Mouse (Mus musculus): ENCODE results near the gene Olfr502. TPM values are rescaled to one million over a fixed set of nuclear protein-coding genes. Genes with fewer than 3 reads are reported as not detected.
"Not testable (repeated sequence)": the region's sequence is repeated elsewhere in the genome, so short reads cannot be mapped to it uniquely, and the experiment has no call there.

The Olfr502 gene
- not detected in 2 replicates for polyA plus RNA-seq (2014; fragmentation: Nextera tagmentation; extraction: Ambion mirVana)

- Histone ChIP-seq H3K9ac (ENCODE audit: low read length) (no peak within 1 kb of the TSS), H3K27me3 (ENCODE audit: control insufficient read depth, insufficient read depth, low read length) (no peaks in the 10 kb centered on the region), H3K36me3 (ENCODE audit: control insufficient read depth, insufficient read depth, low read length) (no peaks in the 10 kb centered on the region), H3K27ac (replicated peaks in 1 of 2; ENCODE audit: control insufficient read depth in 1 of 2, insufficient read depth in 1 of 2, low read depth in 2 of 2, low read length in 2 of 2) (no peak within 1 kb of the TSS), H3K4me3 (ENCODE audit: control insufficient read depth in 1 of 2, insufficient read depth in 1 of 2, low read depth in 1 of 2, low read length in 2 of 2) (no peak within 1 kb of the TSS), H3K4me1 (ENCODE audit: control insufficient read depth in 2 of 2, insufficient read depth in 2 of 2, low read length in 2 of 2) (no peaks in the 10 kb centered on the region), H3K9me3 (ENCODE audit: control insufficient read depth, low read length) (peaks cover 7% of the 10 kb centered on the region; the same call in 1 of the 2 replicates), H3K4me2 (ENCODE audit: low read length) (no peak within 1 kb of the TSS)
- ATAC-seq (ENCODE audit: insufficient number of reproducible peaks, insufficient read depth, low FRiP score, low read depth), result no peak
- WGBS, result 49% methylated on average over 1 of the region's 1 CpGs
Measured at GRCm38 (mm10) chr7:108524965-108525364, at the start of gene Olfr502. Gene Olfr502 (minus strand): TSS chr7:108525065.

DNA sequence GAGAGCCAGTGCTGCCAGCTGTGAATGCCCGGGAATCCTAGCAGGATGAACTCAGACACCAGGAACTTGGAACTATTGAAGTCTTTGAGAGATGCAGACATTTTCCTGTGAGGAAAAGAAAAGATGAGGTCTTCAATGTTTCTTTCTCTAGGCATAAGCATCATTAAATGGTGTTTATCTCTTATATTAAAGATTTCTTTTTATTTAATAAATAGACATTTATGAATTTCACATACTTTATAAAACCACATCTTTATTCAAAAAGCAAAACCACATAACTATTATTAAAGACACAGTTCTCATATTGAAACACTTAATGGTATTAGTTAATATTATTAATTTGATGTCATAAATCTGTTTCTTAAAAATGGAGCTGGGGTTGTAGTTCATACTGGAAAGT, 40.8 kb upstream of the Olfr502 start, which contains the start of gene Olfr504:
Olfr504 (minus strand) TSS at position 101 of the 400 bp plus-strand sequence.
- Histone ChIP-seq H3K4me2 (ENCODE audit: low read length) (no peak within 1 kb of the TSS), H3K36me3 (ENCODE audit: control insufficient read depth, insufficient read depth, low read length) (no peaks in the 10 kb centered on the region), H3K4me3 (ENCODE audit: control insufficient read depth in 1 of 2, insufficient read depth in 1 of 2, low read depth in 1 of 2, low read length in 2 of 2) (no peak within 1 kb of the TSS), H3K4me1 (ENCODE audit: control insufficient read depth in 2 of 2, insufficient read depth in 2 of 2, low read length in 2 of 2) (no peaks in the 10 kb centered on the region), H3K9ac (ENCODE audit: low read length) (no peak within 1 kb of the TSS), H3K27me3 (ENCODE audit: control insufficient read depth, insufficient read depth, low read length) (no peaks in the 10 kb centered on the region), H3K9me3 (ENCODE audit: control insufficient read depth, low read length) (peaks cover 13% of the 10 kb centered on the region; the same call in 1 of the 2 replicates), H3K27ac (replicated peaks in 1 of 2; ENCODE audit: control insufficient read depth in 1 of 2, insufficient read depth in 1 of 2, low read depth in 2 of 2, low read length in 2 of 2) (no peak within 1 kb of the TSS)
- no peak for ATAC-seq (ENCODE audit: insufficient number of reproducible peaks, insufficient read depth, low FRiP score, low read depth)
- WGBS, result 68% methylated on average over 1 of the region's 1 CpGs

- H3K9me3 ChIP-seq (ENCODE audit: control insufficient read depth, low read length); H3K9ac ChIP-seq (ENCODE audit: low read length); H3K27ac ChIP-seq (replicated peaks in 1 of 2; ENCODE audit: control insufficient read depth in 1 of 2, insufficient read depth in 1 of 2, low read depth in 2 of 2, low read length in 2 of 2); H3K4me2 ChIP-seq (ENCODE audit: low read length); H3K4me3 ChIP-seq (ENCODE audit: control insufficient read depth in 1 of 2, insufficient read depth in 1 of 2, low read depth in 1 of 2, low read length in 2 of 2); H3K36me3 ChIP-seq (ENCODE audit: control insufficient read depth, insufficient read depth, low read length); H3K27me3 ChIP-seq (ENCODE audit: control insufficient read depth, insufficient read depth, low read length); H3K4me1 ChIP-seq (ENCODE audit: control insufficient read depth in 2 of 2, insufficient read depth in 2 of 2, low read length in 2 of 2); ATAC-seq (ENCODE audit: insufficient number of reproducible peaks, insufficient read depth, low FRiP score, low read depth): not testable (repeated sequence)
- 42% methylated on average over 1 of the region's 1 CpGs for WGBS
Measured at GRCm38 (mm10) chr7:108544227-108544626, 19.4 kb upstream of the Olfr502 start, which contains the start of gene Olfr503. Gene Olfr503 (plus strand): TSS chr7:108544527.

DNA sequence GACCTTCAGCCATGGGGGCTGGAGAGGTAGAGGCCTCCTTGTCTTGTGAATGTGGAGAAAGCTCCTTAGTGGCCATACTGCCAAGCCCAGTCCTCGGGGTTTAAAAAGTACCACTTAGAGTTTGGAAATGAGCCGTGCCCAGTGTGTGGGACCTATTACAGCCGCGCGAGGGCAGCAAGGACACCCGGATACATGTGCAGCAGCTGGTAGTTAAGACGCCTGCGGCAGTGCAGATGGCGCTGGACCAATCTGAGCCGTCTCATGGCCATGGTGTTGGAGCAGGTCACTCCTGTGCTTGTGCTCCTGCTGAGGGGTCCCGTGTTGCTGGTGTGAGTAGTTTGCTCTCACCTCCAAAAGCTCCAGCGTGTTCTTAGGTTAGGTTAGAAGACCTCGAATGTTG, 17.6 kb upstream of the Olfr502 start:
- Histone ChIP-seq H3K27ac (replicated peaks in 1 of 2; ENCODE audit: control insufficient read depth in 1 of 2, insufficient read depth in 1 of 2, low read depth in 2 of 2, low read length in 2 of 2) (no peak overlapping the region), H3K9ac (ENCODE audit: low read length) (no peak overlapping the region), H3K9me3 (ENCODE audit: control insufficient read depth, low read length) (0 out of 2 replicates have a peak, but pooled peaks cover 4% of the 10 kb centered on the region), H3K27me3 (ENCODE audit: control insufficient read depth, insufficient read depth, low read length) (no peaks in the 10 kb centered on the region), H3K4me2 (ENCODE audit: low read length) (no peak overlapping the region), H3K4me3 (ENCODE audit: control insufficient read depth in 1 of 2, insufficient read depth in 1 of 2, low read depth in 1 of 2, low read length in 2 of 2) (no peak overlapping the region), H3K4me1 (ENCODE audit: control insufficient read depth in 2 of 2, insufficient read depth in 2 of 2, low read length in 2 of 2) (no peaks in the 10 kb centered on the region), H3K36me3 (ENCODE audit: control insufficient read depth, insufficient read depth, low read length) (no peaks in the 10 kb centered on the region)
- ATAC-seq (ENCODE audit: insufficient number of reproducible peaks, insufficient read depth, low FRiP score, low read depth), result no peak
- WGBS, result 73% methylated on average over 13 of the region's 13 CpGs

Other genes with a start within 250 kb of the Olfr502 start
- not detected in 2 replicates for gene Olfr490, start 236.1 kb downstream of the Olfr502 start, polyA plus RNA-seq (2014; fragmentation: Nextera tagmentation; extraction: Ambion mirVana)
- gene Olfr491, start 211.6 kb downstream of the Olfr502 start, polyA plus RNA-seq (2014; fragmentation: Nextera tagmentation; extraction: Ambion mirVana), result not detected in 2 replicates
- gene Olfr492, start 201.4 kb downstream of the Olfr502 start, polyA plus RNA-seq (2014; fragmentation: Nextera tagmentation; extraction: Ambion mirVana), result not detected in 2 replicates
- not detected in 2 replicates for gene Olfr493, start 178.1 kb downstream of the Olfr502 start, polyA plus RNA-seq (2014; fragmentation: Nextera tagmentation; extraction: Ambion mirVana)
- gene Olfr494, start 159.7 kb downstream of the Olfr502 start, polyA plus RNA-seq (2014; fragmentation: Nextera tagmentation; extraction: Ambion mirVana), result not detected in 2 replicates
- not detected in 2 replicates for gene Olfr495, start 131.9 kb downstream of the Olfr502 start, polyA plus RNA-seq (2014; fragmentation: Nextera tagmentation; extraction: Ambion mirVana)
- gene Olfr497, start 104.6 kb downstream of the Olfr502 start, polyA plus RNA-seq (2014; fragmentation: Nextera tagmentation; extraction: Ambion mirVana), result not detected in 2 replicates
- not detected in 2 replicates for gene Olfr498, start 59.7 kb downstream of the Olfr502 start, polyA plus RNA-seq (2014; fragmentation: Nextera tagmentation; extraction: Ambion mirVana)
- gene Olfr503, start 19.5 kb upstream of the Olfr502 start, polyA plus RNA-seq (2014; fragmentation: Nextera tagmentation; extraction: Ambion mirVana), result not detected in 2 replicates
- gene Olfr504, start 40.7 kb upstream of the Olfr502 start, polyA plus RNA-seq (2014; fragmentation: Nextera tagmentation; extraction: Ambion mirVana), result not detected in 2 replicates
- not detected in 2 replicates for gene Olfr506, start 85.7 kb upstream of the Olfr502 start, polyA plus RNA-seq (2014; fragmentation: Nextera tagmentation; extraction: Ambion mirVana)
- not detected in 2 replicates for gene Olfr507, start 96.7 kb upstream of the Olfr502 start, polyA plus RNA-seq (2014; fragmentation: Nextera tagmentation; extraction: Ambion mirVana)
- not detected in 2 replicates for gene Olfr508, start 104.9 kb upstream of the Olfr502 start, polyA plus RNA-seq (2014; fragmentation: Nextera tagmentation; extraction: Ambion mirVana)
- gene Olfr509, start 126.8 kb upstream of the Olfr502 start, polyA plus RNA-seq (2014; fragmentation: Nextera tagmentation; extraction: Ambion mirVana), result 0.05 TPM in 1 of 2 replicates, not detected in the other
- gene Olfr510, start 141.4 kb upstream of the Olfr502 start, polyA plus RNA-seq (2014; fragmentation: Nextera tagmentation; extraction: Ambion mirVana), result not detected in 2 replicates
- gene Olfr512, start 188.3 kb upstream of the Olfr502 start, polyA plus RNA-seq (2014; fragmentation: Nextera tagmentation; extraction: Ambion mirVana), result not detected in 2 replicates
- not detected in 2 replicates for gene Olfr513, start 225.9 kb upstream of the Olfr502 start, polyA plus RNA-seq (2014; fragmentation: Nextera tagmentation; extraction: Ambion mirVana)